Mouse (Mus musculus) cerebellum, postnatal 14 days (tissue): ENCODE results near the gene Arhgef17.

ENCODE experiments used
- DNase-seq, 2 experiments: peaks; one replicate each; pipeline ENCODE4 v3.0.0; 2021; ENCODE audit warnings: mixed read lengths in 2 of 2

The Arhgef17 gene

DNA sequence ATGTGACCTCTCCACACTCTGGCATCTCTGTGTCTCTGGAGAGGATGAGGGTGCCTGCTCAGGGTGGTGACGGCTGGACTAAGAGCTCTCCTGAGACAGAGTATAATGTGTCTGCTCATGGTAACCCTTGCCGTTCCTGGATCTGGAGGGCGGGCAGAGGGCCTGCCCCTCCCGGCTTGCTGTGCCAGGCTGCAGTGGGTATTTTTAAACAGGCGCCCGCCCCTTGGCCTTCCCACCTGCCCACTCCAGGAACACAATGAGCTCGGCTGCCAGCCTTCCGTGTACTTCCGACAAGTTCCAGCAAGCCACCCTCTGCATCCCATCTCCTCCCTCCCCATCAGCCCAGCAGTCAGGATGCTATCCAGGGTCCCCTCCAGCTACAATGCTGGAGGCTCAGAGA is 20.1 kb downstream of the Arhgef17 start:
- DNase-seq, result no peak

DNA sequence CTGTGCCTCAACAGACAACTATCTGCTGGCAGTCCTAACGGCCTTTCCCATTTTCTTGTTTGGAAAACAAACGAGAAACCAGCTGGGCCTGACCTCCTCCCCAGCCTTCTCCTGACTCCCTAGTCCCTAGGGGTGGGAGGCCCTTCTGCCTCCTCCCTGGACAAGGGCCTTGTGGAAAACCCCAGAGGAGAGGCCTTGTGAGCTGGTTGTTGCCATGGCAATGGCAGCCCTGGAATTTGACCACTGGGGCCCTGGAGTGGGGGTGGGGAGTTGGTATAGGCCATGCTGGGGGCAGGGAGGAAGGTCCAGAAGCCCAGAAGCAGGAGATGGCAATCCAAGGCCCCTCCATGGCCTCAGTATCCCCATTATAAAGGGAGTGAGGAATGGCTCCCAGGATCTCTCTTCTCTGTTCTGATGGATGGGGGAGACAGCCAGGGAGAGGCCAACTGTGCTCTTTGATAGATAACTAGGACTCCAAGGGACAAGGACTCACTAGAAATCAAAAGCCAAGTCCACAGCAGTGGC is 20.6 kb downstream of the Arhgef17 start:
- no peak for DNase-seq

DNA sequence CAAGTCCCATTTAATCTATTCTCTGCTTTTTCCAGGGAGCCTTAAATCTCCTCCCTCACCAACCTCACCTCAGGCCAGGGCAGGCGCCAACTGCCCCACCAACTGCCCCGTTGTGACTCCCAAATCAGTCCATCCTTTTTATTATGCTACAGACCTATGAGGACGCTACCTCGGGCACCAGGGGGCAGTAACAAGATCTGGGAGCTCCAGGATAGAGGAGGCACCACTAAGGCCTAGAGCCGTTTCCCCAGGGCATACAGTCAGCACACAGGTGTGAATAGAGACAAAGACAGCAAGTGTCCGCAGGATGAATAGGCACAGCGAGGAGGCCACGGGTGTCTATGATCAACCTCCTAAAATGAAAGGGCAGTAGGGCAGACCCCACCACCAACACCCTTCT is 23.3 kb downstream of the Arhgef17 start:
- DNase-seq, result peak in 1 of 2 experiments; percentile 52

DNA sequence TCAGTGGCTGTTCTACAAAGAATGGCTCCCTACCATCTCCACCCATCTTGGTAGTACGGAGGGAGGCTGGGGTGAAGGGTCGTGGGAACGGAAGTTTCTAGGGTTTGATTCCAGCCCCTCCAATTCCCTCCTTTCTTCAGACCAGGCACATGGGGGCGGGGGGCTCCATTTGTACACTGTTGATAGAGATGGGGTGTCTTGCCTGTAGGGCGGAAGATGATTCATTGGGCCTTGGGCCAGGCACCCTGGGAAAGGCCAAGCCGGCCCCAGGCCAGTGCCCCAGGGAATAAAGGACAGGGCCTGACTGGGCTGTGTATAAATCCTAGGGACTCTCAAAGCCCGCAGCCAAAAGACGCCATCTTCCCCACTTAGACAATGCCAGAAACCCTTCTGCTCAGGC is 23.8 kb downstream of the Arhgef17 start:
- DNase-seq, result no peak

DNA sequence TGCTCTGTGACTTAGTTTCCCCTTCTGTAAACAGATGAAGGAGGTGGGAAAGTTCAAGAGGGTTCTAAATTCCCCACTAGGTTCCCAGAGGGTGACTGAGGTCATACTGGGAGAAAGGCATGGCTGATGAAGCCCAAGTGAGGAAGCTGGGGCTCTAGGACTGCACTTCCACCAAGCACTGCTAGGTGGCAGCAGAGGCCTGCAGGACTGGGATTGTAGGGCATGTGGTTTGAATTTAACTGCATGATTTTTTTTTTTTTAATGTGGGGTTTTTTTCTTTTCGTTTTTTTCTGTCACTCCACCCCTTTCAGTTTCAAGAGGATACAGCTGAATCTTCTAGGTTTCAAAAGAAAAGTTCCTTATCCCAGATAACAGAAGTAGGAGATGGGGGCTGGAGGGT is 24.7 kb downstream of the Arhgef17 start:
- DNase-seq, result peak; percentile 88 to 91

DNA sequence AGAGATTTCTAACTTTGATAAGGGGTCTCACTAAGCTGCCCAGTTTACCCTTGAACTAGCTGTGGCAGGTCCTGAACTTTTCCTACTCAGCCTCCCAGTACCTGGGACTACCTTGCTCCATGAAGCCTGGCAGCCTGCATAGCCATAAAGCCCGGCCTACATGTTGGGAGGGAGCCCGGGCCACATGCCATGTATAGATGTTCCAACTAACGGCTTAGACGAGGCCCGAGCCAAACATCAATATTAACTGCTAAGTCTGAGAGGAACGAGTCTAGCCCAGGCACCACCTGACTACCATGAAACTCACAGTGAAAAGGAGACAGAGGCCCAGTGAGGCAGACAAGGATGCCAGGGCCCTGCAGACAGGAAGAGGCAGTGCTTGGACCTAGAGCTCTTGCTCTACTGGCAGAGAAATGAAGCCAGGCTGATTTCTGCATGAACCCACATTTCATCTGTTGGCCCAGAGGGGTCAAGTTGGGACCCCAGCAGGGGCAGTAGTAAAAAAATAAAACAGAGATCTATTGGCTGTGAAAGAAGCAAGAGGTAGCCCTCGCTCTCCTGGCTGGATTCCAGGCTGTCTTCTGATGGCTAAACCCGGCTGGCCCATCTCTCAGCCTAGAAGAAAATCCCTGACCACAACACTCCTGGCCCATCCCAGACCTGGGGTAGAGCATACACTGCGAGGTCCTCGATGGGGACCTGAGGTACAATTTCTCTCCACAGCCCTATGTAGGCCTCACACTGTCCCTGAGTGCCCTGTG is 25.7 kb downstream of the Arhgef17 start:
- DNase-seq, result peak; percentile 56 to 60

DNA sequence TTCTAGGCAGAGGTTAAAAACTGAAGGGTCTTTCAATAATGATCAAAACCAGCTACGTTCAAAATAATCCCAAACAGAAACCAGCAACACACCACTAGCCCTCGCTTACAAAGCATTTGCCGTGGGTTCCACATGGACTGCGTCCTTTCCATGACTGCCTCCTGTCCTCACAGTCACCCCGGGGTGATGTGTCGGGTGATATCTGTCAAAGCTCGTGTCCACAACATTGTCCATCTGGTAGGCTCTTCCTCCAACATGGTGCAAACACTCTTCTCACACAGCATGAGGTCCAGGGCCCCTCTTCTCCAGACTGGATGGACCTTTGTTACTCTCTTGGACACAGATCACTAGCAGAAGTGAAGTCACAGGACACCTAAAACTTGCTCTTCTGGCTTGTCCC is 26.9 kb downstream of the Arhgef17 start:
- DNase-seq, result no peak

DNA sequence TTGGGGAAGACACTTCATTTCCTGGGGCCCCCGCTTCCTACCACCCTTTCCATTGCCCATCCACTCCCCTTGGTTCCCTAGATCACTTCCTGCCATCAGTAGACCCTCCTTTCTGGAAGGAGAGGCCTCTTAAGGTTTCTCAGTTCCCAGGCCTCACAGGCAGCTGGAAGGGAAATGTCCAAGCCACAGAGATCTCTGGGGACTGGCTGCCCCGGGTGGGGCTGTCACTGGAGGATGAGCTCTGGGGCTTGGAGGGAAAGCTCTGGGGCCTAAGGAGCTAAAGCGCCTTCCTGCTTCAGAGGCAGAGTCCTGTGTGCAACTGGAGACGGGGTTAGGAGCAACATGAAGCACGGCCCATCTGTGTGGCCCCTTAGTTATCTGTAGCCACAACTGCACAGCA is 27.3 kb downstream of the Arhgef17 start:
- no peak for DNase-seq

DNA sequence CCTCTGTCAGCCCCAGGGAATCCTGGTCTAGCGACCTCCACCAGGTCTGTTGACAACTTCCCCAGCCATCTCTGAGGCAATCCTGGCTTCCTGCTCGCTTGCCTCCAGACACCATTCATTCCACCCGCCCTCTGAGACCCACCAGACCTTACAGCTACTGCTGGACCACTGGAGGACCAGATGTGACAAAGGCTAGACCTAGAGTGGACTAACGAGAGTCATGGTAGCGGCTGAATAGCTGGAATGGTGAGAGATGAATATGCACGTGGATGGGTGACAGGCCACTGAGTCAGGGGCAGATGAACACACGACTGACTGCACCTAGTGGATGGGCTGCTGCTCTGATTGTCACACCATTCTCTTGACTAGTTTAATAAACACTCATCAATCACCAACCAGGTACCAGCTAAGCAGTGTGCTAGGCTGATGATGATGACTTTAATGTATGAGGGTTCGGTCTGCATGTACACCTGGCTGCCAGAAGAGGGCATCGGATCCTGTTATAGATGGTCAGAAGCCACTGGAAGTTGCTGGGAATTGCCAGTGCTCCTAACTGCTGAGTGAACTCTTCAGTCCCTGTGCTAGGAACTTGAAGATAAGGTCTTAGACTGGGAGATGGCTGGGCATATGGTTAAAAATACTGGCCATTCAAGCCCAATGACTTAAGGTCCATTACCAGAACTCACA is 29.3 kb downstream of the Arhgef17 start:
- peak; percentile 34 to 35 for DNase-seq

DNA sequence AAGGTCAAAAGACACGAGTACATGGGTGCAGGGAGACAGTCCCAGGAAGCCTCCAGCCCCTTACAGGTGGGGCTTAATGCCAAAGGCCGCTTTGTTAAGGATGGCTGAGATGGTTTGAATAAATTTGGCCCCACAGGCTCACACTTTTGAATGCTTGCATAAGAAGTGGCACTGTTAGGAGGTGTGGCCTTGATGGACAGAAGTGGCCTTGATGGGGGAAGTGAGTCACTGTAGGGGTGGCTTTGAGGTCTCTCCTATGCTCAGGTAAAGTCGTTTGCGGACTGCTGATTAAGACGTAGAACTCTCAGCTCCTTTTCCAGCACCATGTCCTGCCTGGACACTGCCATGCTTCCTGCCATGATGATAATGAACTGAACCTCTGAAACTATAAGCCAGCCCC is 34.1 kb downstream of the Arhgef17 start:
- DNase-seq, result no peak

DNA sequence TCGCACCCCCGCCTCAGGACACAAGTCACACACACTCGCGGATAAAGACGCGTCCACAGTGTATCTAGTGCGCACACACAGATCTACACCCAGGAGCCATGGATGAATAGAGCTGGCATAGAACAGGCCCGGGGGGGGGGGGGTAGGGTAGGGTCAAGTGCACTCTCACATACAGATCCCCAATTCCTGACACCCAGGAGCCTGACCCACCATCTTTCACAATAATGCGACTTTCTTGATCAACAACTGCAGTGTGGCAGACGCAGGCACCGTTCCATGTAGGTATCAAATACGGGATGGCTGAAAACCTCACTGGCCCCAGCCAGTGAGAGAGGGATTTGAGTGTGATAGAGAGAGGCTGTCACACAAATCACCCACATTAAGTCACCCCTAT is 37.1 kb downstream of the Arhgef17 start:
- no peak for DNase-seq

DNA sequence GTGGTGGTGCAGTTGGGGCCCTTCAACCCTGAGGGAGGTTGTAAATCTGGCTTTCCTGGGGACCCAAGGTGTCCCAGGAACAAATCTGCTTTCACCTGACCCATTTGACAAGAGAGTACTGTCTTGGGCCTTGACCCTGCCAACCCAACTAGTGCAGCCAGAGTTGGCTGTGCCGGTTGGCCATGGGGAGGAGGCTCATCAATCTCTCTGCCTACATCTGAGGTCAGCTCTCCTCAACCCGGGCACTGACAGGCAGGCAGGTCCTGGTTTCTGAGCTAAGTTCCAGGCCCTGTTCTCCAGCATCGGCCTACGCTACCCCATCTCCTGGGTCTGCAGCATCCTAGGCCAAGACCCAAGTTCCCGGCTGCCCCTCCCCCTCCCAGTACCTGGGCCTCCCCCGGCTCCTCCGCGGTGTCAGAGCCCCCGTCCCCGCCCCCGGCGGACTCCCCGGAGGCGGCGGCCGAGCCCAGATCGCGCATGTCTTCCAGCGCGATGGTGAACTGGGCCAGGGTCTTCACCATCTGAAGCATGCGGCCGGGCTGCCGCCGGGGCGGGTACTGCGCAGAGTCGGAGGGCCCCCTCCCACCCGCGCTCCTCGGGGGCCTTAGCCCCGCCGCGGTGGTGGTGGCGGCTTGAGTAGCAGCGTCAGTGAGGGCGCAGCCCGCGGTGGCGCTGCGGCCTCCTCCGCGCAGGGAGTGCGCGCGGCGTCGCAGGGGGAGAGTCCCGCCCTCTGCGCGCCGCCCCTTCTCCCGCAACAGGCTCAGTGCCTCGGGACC is 37.7 kb downstream of the Arhgef17 start:
- DNase-seq, result peak; percentile 51 to 57

DNA sequence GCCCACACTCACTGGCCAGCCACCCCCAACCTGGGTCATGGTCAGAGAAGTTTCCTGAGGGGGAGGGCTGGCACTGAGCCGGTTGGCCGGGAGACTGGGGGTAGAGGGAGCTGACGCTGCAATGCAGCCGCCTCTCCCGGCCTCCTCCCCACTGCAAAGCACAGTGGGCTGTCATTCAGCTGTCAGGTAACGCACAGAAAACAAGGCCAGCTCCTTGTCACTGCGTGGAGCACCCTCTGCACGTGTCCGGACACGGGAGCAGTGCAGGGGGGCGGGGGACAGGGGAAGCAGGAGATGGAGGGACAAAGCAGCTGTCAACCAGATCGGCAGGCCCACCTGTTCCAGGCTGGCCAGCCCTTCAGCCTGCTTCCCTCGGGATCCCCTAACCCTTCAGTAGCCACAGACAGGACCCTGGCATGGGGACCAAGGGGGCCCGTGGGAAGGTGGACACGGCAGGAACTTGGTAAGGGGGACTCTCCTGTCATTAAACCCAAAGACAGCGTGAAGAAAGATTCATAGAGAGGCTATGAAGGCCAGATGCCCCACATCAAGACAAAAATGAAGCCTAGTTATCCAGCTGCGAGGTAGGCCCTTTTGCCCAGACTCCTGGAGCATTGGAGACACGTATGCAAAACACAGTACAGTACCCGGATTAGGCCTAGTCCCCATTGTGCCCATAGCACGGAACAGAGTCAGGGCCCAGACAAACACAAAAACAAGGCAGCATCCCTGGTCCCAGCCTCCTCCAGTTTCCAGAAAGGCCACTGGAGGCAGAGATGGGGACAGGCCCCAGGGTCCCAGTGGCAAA is 38.5 kb downstream of the Arhgef17 start:
- peak; percentile 39 to 68 for DNase-seq

DNA sequence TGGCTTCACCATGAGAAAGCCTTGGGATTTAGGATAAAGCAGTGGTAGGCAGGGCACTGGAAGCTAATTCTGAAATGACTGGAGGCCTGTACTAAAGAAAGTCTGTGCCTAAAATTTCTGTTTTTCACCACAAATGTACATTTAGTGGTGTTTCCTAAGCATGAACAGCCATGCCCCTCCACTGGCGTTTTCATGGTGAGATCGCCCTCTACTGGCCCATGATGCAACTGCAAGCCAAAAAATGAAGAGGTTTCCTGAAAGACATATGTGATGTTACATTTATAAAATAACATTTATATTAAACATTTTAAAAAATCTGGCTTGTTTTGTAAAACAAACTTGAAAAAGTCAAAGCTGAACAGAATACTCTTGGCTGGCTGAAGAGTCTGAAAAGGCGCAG is 45.4 kb downstream of the Arhgef17 start:
- peak; percentile 79 to 81 for DNase-seq

DNA sequence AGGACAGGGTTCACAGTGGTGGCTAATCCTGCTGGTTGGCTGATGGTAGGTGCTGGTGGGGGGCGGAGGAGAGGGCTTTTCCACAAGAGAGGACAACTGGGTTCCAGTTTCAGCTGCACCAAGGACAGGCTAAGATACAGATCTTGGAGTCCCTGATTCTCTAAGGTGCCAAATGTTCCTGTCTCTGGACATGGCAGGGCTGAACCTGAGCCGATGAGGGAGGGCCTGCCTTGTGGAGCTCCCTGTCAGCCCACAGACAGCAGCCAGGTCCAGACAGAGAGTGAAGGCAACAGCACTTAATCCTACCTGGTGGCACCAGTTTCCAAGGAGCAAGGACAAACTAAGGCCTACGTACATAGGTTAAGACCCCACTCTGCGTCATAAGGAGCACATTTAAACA is 47.4 kb downstream of the Arhgef17 start:
- no peak for DNase-seq

DNA sequence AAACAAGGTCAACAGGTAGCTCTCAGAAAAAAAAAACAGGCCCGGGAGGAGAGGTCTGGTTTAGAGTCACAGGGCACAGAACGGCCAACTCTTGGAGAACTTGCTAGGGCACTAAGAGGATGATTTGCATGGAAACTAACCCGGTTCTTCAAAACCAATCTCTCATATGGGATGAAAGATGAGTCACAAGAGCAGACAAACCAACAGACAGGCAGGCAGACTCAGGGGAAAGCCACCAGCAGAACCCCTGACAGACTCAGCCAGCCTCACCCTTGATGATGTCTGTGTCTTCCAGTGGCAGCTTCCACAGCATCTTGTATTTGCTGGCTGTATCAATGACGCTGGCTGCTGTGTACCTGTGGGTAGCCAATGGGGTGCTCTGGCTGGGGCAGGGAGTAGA is 50.0 kb downstream of the Arhgef17 start:
- no peak for DNase-seq

DNA sequence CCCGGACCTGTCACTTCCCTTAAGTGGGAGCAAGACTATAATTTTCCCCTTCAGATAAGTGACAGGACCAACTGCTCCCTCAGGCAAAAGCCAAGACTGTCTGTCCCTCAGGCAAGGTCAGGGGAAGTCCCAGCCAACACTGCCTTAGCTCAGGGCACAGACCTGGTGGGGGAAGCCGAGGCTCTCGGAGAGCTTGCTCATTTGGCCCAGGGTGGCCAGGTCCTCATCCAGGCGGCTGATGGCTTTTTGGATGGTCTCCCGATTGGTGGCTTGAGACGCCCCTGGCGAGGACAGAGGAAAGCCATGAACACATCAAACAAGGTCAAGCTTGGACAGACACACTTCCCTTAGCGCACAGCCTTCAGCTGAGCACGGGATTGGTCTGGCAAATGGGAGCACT is 50.4 kb downstream of the Arhgef17 start:
- DNase-seq, result no peak

DNA sequence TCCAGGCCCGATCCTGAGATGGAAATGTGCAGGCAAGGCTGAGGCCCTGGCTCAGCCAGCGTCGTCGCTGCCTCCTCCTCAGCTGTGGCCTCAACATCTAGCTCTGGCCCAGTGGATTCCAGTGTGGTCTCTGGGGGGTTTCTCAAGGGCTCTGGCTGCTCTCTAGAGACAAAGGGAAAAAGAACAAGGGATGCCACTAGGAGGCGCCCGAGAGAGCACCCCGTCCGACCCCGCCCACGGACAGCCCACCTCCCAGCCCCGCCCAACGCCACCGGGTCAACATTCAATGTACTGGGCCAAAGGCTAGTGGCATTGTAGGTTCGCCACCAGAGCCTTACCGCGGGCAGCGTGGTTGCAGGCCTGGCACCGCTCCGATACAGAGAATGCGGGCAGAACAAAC is 52.3 kb downstream of the Arhgef17 start:
- DNase-seq, result peak in 1 of 2 experiments; percentile 78

DNA sequence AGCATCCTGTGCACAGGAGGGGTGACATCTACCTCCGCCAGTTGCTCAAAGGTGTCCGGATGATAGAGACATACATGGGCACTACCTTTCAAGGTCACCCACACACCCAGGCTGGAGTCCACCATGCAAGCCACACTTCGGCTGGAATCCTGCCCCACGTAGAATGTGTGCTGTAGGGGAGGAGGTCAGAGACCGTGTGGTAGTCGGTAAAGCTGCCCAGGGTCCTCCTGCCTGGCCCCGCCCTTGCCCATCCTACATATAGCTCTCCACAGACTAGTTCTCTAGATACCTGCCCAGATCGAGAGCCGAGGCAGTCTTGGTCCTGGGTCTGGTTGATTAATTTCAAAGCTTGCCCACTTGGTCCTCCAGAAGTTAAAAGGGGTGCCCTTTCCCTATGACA is 55.1 kb downstream of the Arhgef17 start:
- no peak for DNase-seq

DNA sequence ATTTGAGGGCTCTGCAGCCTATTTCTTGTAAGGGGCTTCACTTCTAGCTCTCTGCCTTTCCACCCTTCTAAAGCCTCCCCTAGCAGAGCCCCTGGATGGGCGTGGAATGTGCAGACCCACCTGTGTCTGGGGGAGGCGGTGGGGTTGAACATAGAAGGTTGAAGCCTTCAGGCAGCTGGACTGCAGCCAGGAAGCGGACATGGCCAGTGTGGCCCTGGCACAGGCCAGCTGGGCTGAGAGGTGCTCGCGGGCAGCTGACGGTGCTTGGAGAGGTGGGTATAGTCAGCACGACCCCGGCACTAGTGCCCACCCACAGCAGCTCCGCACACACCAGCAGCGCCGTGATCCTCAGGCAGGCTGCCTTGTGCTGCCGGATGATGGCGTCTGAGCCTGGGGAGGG is 55.6 kb downstream of the Arhgef17 start:
- no peak for DNase-seq

DNA sequence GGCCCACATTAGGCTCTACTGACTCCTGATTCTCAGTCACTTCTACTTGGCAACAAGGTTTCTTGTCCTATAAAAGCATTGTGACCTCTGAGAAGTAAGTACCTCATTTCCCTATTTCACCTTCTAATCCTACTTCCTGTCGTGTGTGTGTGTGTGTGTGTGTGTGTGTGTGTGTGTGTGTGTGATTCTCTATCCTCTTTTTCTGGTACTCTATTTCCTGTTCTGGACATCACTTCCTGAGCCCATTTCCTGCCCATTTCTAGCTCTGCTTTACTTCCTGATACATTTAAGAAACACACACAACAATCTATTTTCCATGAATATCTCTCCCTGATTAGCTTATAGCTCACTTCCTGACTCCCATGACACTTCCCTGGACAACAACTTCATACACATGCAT is 56.1 kb downstream of the Arhgef17 start:
- DNase-seq, result no peak

DNA sequence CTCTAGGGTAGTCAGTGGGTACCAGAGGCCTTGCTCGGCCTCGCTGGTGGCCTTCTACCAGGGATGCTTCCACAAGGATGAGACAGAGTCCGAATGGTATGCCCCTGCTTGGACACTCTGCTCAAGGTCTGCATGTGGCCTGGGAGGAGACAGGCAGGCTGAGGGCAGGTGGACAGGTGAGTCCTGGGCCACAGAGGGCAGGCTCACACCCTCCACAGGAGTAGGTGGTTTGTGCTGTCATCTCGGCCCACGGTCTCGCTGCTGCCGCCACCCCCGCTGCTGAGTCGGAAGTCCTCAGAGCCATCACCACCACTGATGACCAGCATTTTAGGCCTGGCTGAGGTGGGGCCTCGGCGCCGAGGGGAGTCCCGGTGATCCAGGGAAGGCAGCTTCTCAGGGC is 58.7 kb downstream of the Arhgef17 start:
- no peak for DNase-seq

DNA sequence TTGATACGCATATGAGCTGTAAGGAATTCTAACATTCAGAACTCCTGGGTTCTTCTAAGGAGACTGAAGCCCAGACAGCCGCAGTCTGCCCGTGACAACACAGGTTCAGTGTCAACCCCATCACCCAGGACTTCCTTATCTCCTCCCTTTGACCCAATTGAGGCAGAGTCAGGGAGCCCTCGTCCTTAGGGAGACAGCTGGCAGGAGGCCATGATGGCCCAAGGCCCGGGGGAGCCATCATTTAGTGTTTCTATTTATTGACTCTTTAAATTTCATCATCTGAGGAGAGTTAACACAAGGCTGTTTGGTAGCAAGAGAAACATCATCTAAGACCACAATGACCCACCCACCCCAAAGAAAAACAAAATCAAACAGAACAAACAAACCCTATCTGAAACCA is 60.0 kb downstream of the Arhgef17 start:
- no peak for DNase-seq
